Mouse (Mus musculus) adrenal gland, postnatal 10 days (tissue): Measurements from ENCODE around the gene Slc23a2. TPM values are rescaled to one million over a fixed set of nuclear protein-coding genes. Genes with fewer than 3 reads are reported as not detected.

Experiments used
- DNase-seq: peaks from one replicate; pipeline ENCODE4 v3.0.0; 2021; ENCODE audit warnings: mixed read lengths
- total RNA-seq, 2 experiments: library from RNA; stranded (reverse); gene quantifications; 2 replicates each; pipeline ENCODE4 v1.2.3; 2021

Gene Slc23a2
- total RNA-seq, 2 experiments from 2014 or later = 36.6 to 66.0 TPM

- DNase-seq = no peak
These were observed 46.5 kb downstream of the Slc23a2 start for GRCm38 (mm10) chr2:132098365-132098764.

- peak; percentile 41 for DNase-seq
These were observed 48.3 kb downstream of the Slc23a2 start for GRCm38 (mm10) chr2:132096582-132096981.

- no peak for DNase-seq
These were observed 49.1 kb downstream of the Slc23a2 start for GRCm38 (mm10) chr2:132095821-132096220.

GRCm38 (mm10) chr2:132094441-132095230 is 50.3 kb downstream of the Slc23a2 start:
- DNase-seq = no peak

- DNase-seq = no peak
These were observed 51.2 kb downstream of the Slc23a2 start for GRCm38 (mm10) chr2:132093739-132094138.

- no peak for DNase-seq
These were observed 51.6 kb downstream of the Slc23a2 start for GRCm38 (mm10) chr2:132093298-132093697.

- DNase-seq = no peak
These were observed 52.2 kb downstream of the Slc23a2 start for GRCm38 (mm10) chr2:132092722-132093121.

GRCm38 (mm10) chr2:132091749-132092148 is 53.2 kb downstream of the Slc23a2 start:
- no peak for DNase-seq

GRCm38 (mm10) chr2:132084813-132085212 is 60.1 kb downstream of the Slc23a2 start:
- no peak for DNase-seq

GRCm38 (mm10) chr2:132084396-132084795 is 60.5 kb downstream of the Slc23a2 start:
- peak; percentile 68 for DNase-seq

- no peak for DNase-seq
These were observed 65.8 kb downstream of the Slc23a2 start for GRCm38 (mm10) chr2:132079139-132079538.

- DNase-seq = no peak
These were observed 71.9 kb downstream of the Slc23a2 start for GRCm38 (mm10) chr2:132073052-132073451.

- no peak for DNase-seq
These were observed 74.7 kb downstream of the Slc23a2 start for GRCm38 (mm10) chr2:132069985-132070735.

- no peak for DNase-seq
These were observed 80.6 kb downstream of the Slc23a2 start for GRCm38 (mm10) chr2:132064185-132064831.

- no peak for DNase-seq
These were observed 81.1 kb downstream of the Slc23a2 start for GRCm38 (mm10) chr2:132063776-132064175.

- DNase-seq = no peak
These were observed 83.0 kb downstream of the Slc23a2 start for GRCm38 (mm10) chr2:132061884-132062283.

- DNase-seq = no peak
These were observed 85.0 kb downstream of the Slc23a2 start for GRCm38 (mm10) chr2:132059919-132060318.

GRCm38 (mm10) chr2:132055349-132055753 is 89.6 kb downstream of the Slc23a2 start:
- no peak for DNase-seq

- DNase-seq = no peak
These were observed 91.1 kb downstream of the Slc23a2 start for GRCm38 (mm10) chr2:132053824-132054223.

GRCm38 (mm10) chr2:132051798-132052197 is 93.1 kb downstream of the Slc23a2 start:
- no peak for DNase-seq

GRCm38 (mm10) chr2:132049921-132050320 is 95.0 kb downstream of the Slc23a2 start:
- DNase-seq = no peak

GRCm38 (mm10) chr2:132049491-132049890 is 95.4 kb downstream of the Slc23a2 start:
- DNase-seq = no peak
